Mouse (Mus musculus): ENCODE results near the gene Wdr31. TPM values are rescaled to one million over a fixed set of nuclear protein-coding genes. Genes with fewer than 3 reads are reported as not detected.

Wdr31 gene
- total and polyA plus RNA-seq, 3 experiments, result 3.0 to 5.0 (median 3.8) TPM

GRCm38 (mm10) chr4:62519122-62519848, 48.6 kb upstream of the Wdr31 start:
- Histone ChIP-seq H3K4me3 (replicated peaks in 1 of 3; ENCODE audit: low read depth in 2 of 3, low read length in 2 of 3, poor library complexity in 1 of 3) (peak overlapping the region; percentile 61 to 83 (median 68)), H3K27ac (ENCODE audit: insufficient read depth, low read depth) (peak overlapping the region; percentile 43), H3K36me3 (replicated peaks in 1 of 2; ENCODE audit: control insufficient read depth in 1 of 2, insufficient read depth in 1 of 2, low read length in 1 of 2) (peaks cover 4 to 36% of the 10 kb centered on the region in 2 experiments), H3K4me2 (ENCODE audit: insufficient read depth, low read depth, poor library complexity, severe bottlenecking) (peak overlapping the region; percentile 92), H3K9ac (ENCODE audit: insufficient read depth, low read depth) (peak overlapping the region; percentile 89), H3K4me1 (ENCODE audit: control insufficient read depth in 1 of 2, insufficient read depth in 2 of 2) (peaks cover 12 to 57% of the 10 kb centered on the region in 2 experiments), H3K9me3 (replicated peaks; ENCODE audit: low read length) (no peaks in the 10 kb centered on the region), H3K27me3 (replicated peaks) (no peaks in the 10 kb centered on the region), H3K79me2 (replicated peaks; ENCODE audit: control insufficient read depth, extremely low read depth, insufficient read depth, poor library complexity, severe bottlenecking) (peaks cover 5% of the 10 kb centered on the region)
- dilution Hi-C loops (cut with MboI; ENCODE audit: extremely low pct_ligation_motif_present, extremely low pct_unique_long_range_greater_than_20kb, low sequenced_read_pairs) (no loop called here), in situ Hi-C loops (cut with MboI; ENCODE audit: low pct_ligation_motif_present, low pct_unique_long_range_greater_than_20kb, low sequenced_read_pairs) (loop anchor here (10.0 kb wide), 1 partner anchor 174 kb away; no protein-coding TSS in a partner anchor)
- 0 out of 2 replicates have a peak, but pooled peaks have one; percentile 4 for TF ChIP-seq ETS1 (conservative IDR thresholded peaks at IDR 0.05; ENCODE audit: low read depth, low read length)
- TF ChIP-seq HCFC1 (IDR thresholded peaks at IDR 0.05; ENCODE audit: low read depth, low read length), result 0 out of 2 replicates have a peak, but pooled peaks have one; percentile 4
- TF ChIP-seq MAX (IDR thresholded peaks at IDR 0.05; ENCODE audit: low read length), result peak; percentile 31; the same call in 1 of the 2 replicates
- TF ChIP-seq MAFK (IDR thresholded peaks at IDR 0.05; ENCODE audit: insufficient replicate concordance, low read length), result no peak
- no peak for TF ChIP-seq KAT2A (IDR thresholded peaks at IDR 0.05; ENCODE audit: insufficient replicate concordance, low read length)
- TF ChIP-seq NELFE (IDR thresholded peaks at IDR 0.05; ENCODE audit: low read depth, low read length), result peak; percentile 26; the same call in 1 of the 2 replicates
- peak; percentile 66; the same call in 1 of the 2 replicates for TF ChIP-seq CHD2 (IDR thresholded peaks at IDR 0.05; ENCODE audit: low read length)
- TF ChIP-seq MAZ (IDR thresholded peaks at IDR 0.05; ENCODE audit: low read depth, low read length), result 0 out of 2 replicates have a peak, but pooled peaks have one; percentile 49
- TF ChIP-seq IRF4 (IDR thresholded peaks at IDR 0.05; ENCODE audit: low read depth, low read length), result no peak
- TF ChIP-seq CHD1 (IDR thresholded peaks at IDR 0.05; ENCODE audit: low read depth, low read length), result peak; percentile 21; the same call in 1 of the 2 replicates
- DNase-seq (ENCODE audit: extremely low read depth), result no peak

GRCm38 (mm10) chr4:62518416-62519121, 47.9 kb upstream of the Wdr31 start:
- peak; percentile 63 for DNase-seq (ENCODE audit: extremely low read depth)
- dilution Hi-C loops (cut with MboI; ENCODE audit: extremely low pct_ligation_motif_present, extremely low pct_unique_long_range_greater_than_20kb, low sequenced_read_pairs), result no loop called here
- H3K27me3 ChIP-seq (replicated peaks), result no peaks in the 10 kb centered on the region
- peaks cover 6 to 38% of the 10 kb centered on the region in 2 experiments for H3K36me3 ChIP-seq (replicated peaks in 1 of 2; ENCODE audit: control insufficient read depth in 1 of 2, insufficient read depth in 1 of 2, low read length in 1 of 2)
- peak overlapping the region; percentile 89 for H3K9ac ChIP-seq (ENCODE audit: insufficient read depth, low read depth)
- no peaks in the 10 kb centered on the region for H3K9me3 ChIP-seq (replicated peaks; ENCODE audit: low read length)
- no peaks in the 10 kb centered on the region; the same call in 1 of the 2 replicates for H3K79me2 ChIP-seq (replicated peaks; ENCODE audit: control insufficient read depth, extremely low read depth, insufficient read depth, poor library complexity, severe bottlenecking)
- in situ Hi-C loops (cut with MboI; ENCODE audit: low pct_ligation_motif_present, low pct_unique_long_range_greater_than_20kb, low sequenced_read_pairs), result loop anchor here (10.0 kb wide), 1 partner anchor 174 kb away; no protein-coding TSS in a partner anchor
- peak overlapping the region; percentile 92 for H3K4me2 ChIP-seq (ENCODE audit: insufficient read depth, low read depth, poor library complexity, severe bottlenecking)
- peaks cover 9 to 50% of the 10 kb centered on the region in 2 experiments for H3K4me1 ChIP-seq (ENCODE audit: control insufficient read depth in 1 of 2, insufficient read depth in 2 of 2)
- H3K4me3 ChIP-seq (replicated peaks in 1 of 3; ENCODE audit: low read depth in 2 of 3, low read length in 2 of 3, poor library complexity in 1 of 3), result peak overlapping the region; percentile 61 to 83 (median 68)
- peak overlapping the region; percentile 45 for H3K27ac ChIP-seq (ENCODE audit: insufficient read depth, low read depth)
- peak; percentile 28; the same call in 1 of the 2 replicates for TF ChIP-seq E2F4 (IDR thresholded peaks at IDR 0.05; ENCODE audit: insufficient replicate concordance, low read depth, low read length)
- peak; percentile 74 for TF ChIP-seq ELF1 (IDR thresholded peaks at IDR 0.05; ENCODE audit: low read depth, low read length)
- peak; percentile 72 for TF ChIP-seq BHLHE40 (IDR thresholded peaks at IDR 0.05; ENCODE audit: low read depth, low read length)
- peak; percentile 84 for TF ChIP-seq TCF12 (IDR thresholded peaks at IDR 0.05; ENCODE audit: low read depth, low read length)
- TF ChIP-seq MAZ (IDR thresholded peaks at IDR 0.05; ENCODE audit: low read depth, low read length), result no peak; the same call in 1 of the 2 replicates
- peak; percentile 55 for TF ChIP-seq RAD21 (IDR thresholded peaks at IDR 0.05; ENCODE audit: low read depth, low read length)
- TF ChIP-seq POLR2A (IDR thresholded peaks at IDR 0.05; ENCODE audit: low read depth, low read length), result peak; percentile 30; the same call in 1 of the 2 replicates
- TF ChIP-seq EP300 (IDR thresholded peaks at IDR 0.05; ENCODE audit: low read length), result peak; percentile 63
- peak; percentile 49; the same call in 1 of the 2 replicates for TF ChIP-seq MAX (IDR thresholded peaks at IDR 0.05; ENCODE audit: low read length)
- peak; percentile 81 for TF ChIP-seq IRF4 (IDR thresholded peaks at IDR 0.05; ENCODE audit: low read depth, low read length)
- no peak for TF ChIP-seq USF1 (IDR thresholded peaks at IDR 0.05; ENCODE audit: low read depth, low read length)
- TF ChIP-seq MYC (IDR thresholded peaks at IDR 0.05; ENCODE audit: low read depth, low read length), result peak; percentile 71; the same call in 1 of the 2 replicates
- peak in 1 of 2 experiments; percentile 58; a peak in 2 of 4 replicates for TF ChIP-seq CTCF (conservative IDR thresholded peaks at IDR 0.05 in 1 of 2, IDR thresholded peaks at IDR 0.05 in 1 of 2; ENCODE audit: low read depth in 2 of 2, low read length in 2 of 2)
- 0 out of 2 replicates have a peak, but pooled peaks have one; percentile 16 for TF ChIP-seq HCFC1 (IDR thresholded peaks at IDR 0.05; ENCODE audit: low read depth, low read length)
- TF ChIP-seq RCOR1 (conservative IDR thresholded peaks at IDR 0.05; ENCODE audit: low read depth, low read length), result peak; percentile 70; the same call in 1 of the 2 replicates
- peak; percentile 64; the same call in 1 of the 2 replicates for TF ChIP-seq SIN3A (IDR thresholded peaks at IDR 0.05; ENCODE audit: low read length)
- TF ChIP-seq UBTF (IDR thresholded peaks at IDR 0.05; ENCODE audit: low read depth, low read length), result no peak
- 0 out of 2 replicates have a peak, but pooled peaks have one; percentile 25 for TF ChIP-seq MAFK (IDR thresholded peaks at IDR 0.05; ENCODE audit: insufficient replicate concordance, low read length)
- peak; percentile 64; the same call in 1 of the 2 replicates for TF ChIP-seq CHD1 (IDR thresholded peaks at IDR 0.05; ENCODE audit: low read depth, low read length)
- peak; percentile 49; the same call in 1 of the 2 replicates for TF ChIP-seq MXI1 (IDR thresholded peaks at IDR 0.05; ENCODE audit: low read depth, low read length)
- TF ChIP-seq ZNF384 (IDR thresholded peaks at IDR 0.05; ENCODE audit: low read depth, low read length), result no peak
- peak; percentile 65; the same call in 1 of the 2 replicates for TF ChIP-seq MEF2A (IDR thresholded peaks at IDR 0.05; ENCODE audit: borderline replicate concordance, low read depth, low read length)
- TF ChIP-seq ETS1 (conservative IDR thresholded peaks at IDR 0.05; ENCODE audit: low read depth, low read length), result peak; percentile 52
